Mouse (Mus musculus): ENCODE results near the gene Themis2.
"Not testable (repeated sequence)": the region's sequence is repeated elsewhere in the genome, so short reads cannot be mapped to it uniquely, and the experiment has no call there.

The Themis2 gene

GRCm38 (mm10) chr4:132799845-132800244 lies 3.7 kb upstream of the Themis2 start:
- no peak for DNase-seq (ENCODE audit: low read depth, low spot score)

- DNase-seq (ENCODE audit: low read depth, low spot score): not testable (repeated sequence)
Observed at GRCm38 (mm10) chr4:132798666-132799065, 2.5 kb upstream of the Themis2 start.

- DNase-seq (ENCODE audit: low read depth, low spot score): no peak
Observed at GRCm38 (mm10) chr4:132798028-132798427, 1.8 kb upstream of the Themis2 start.

- no peak for DNase-seq (ENCODE audit: low read depth, low spot score)
Observed at GRCm38 (mm10) chr4:132797461-132797860, 1.3 kb upstream of the Themis2 start.

- no peak for DNase-seq (ENCODE audit: low read depth, low spot score)
Observed at GRCm38 (mm10) chr4:132795171-132795570, 1.0 kb downstream of the Themis2 start.

GRCm38 (mm10) chr4:132794760-132795159 lies 1.4 kb downstream of the Themis2 start:
- no peak for DNase-seq (ENCODE audit: low read depth, low spot score)

- no peak for DNase-seq (ENCODE audit: low read depth, low spot score)
Observed at GRCm38 (mm10) chr4:132794028-132794427, 2.2 kb downstream of the Themis2 start.

- DNase-seq (ENCODE audit: low read depth, low spot score): not testable (repeated sequence)
Observed at GRCm38 (mm10) chr4:132793322-132794004, 2.7 kb downstream of the Themis2 start.

GRCm38 (mm10) chr4:132789731-132790130 lies 6.5 kb downstream of the Themis2 start:
- DNase-seq (ENCODE audit: low read depth, low spot score): no peak

GRCm38 (mm10) chr4:132785228-132785627 lies 11.0 kb downstream of the Themis2 start:
- DNase-seq (ENCODE audit: low read depth, low spot score): no peak

- DNase-seq (ENCODE audit: low read depth, low spot score): no peak
Observed at GRCm38 (mm10) chr4:132783732-132784131, 12.5 kb downstream of the Themis2 start.

- DNase-seq (ENCODE audit: low read depth, low spot score): no peak
Observed at GRCm38 (mm10) chr4:132780288-132780687, 15.9 kb downstream of the Themis2 start.

GRCm38 (mm10) chr4:132778562-132779201 lies 17.5 kb downstream of the Themis2 start:
- DNase-seq (ENCODE audit: low read depth, low spot score): no peak

GRCm38 (mm10) chr4:132776764-132777163 lies 19.4 kb downstream of the Themis2 start:
- DNase-seq (ENCODE audit: low read depth, low spot score): no peak

GRCm38 (mm10) chr4:132774905-132775304 lies 21.3 kb downstream of the Themis2 start:
- no peak for DNase-seq (ENCODE audit: low read depth, low spot score)

- no peak for DNase-seq (ENCODE audit: low read depth, low spot score)
Observed at GRCm38 (mm10) chr4:132771776-132772175, 24.4 kb downstream of the Themis2 start.

GRCm38 (mm10) chr4:132767914-132768876 lies 28.0 kb downstream of the Themis2 start, which contains the start of gene Rpa2:
Gene Rpa2 (plus strand): TSS chr4:132768332.
- peak; percentile 100 for DNase-seq (ENCODE audit: low read depth, low spot score)

GRCm38 (mm10) chr4:132763125-132763524 lies 33.1 kb downstream of the Themis2 start:
- not testable (repeated sequence) for DNase-seq (ENCODE audit: low read depth, low spot score)

GRCm38 (mm10) chr4:132762602-132763001 lies 33.6 kb downstream of the Themis2 start:
- DNase-seq (ENCODE audit: low read depth, low spot score): no peak

- no peak for DNase-seq (ENCODE audit: low read depth, low spot score)
Observed at GRCm38 (mm10) chr4:132760296-132760695, 35.9 kb downstream of the Themis2 start.

GRCm38 (mm10) chr4:132757633-132758351 lies 38.4 kb downstream of the Themis2 start:
- DNase-seq (ENCODE audit: low read depth, low spot score): no peak
